10 mouse cellular contexts compared by ENCODE assay signal in genomic region chr1:184065589-184066361, GRCm38 (mm10). TPM values are rescaled to one million over a fixed set of nuclear protein-coding genes. Genes with fewer than 3 reads are reported as not detected.
DNase-seq lines count a peak whose midpoint lies in the region; ATAC-seq and TF ChIP-seq lines count a peak whose summit lies in the region.
"Had no signal": no experiment of that assay in that cellular context is flagged by ENCODE, and none has a peak within 500 bp of the region (broad histone marks: within the 10 kb centered on the region; RNA-seq: fewer than 3 reads in every experiment).

No protein-coding gene starts in this region.

- H3K9ac ChIP-seq in limb, embryonic 14.5 days (ENCODE audit: low read depth, low read length, severe bottlenecking), result no peak overlapping the region
- H3K9ac ChIP-seq in hindbrain, embryonic 13.5 days, result no peak overlapping the region

- 89% methylated on average over 13 of the region's 13 CpGs for WGBS in limb, embryonic 14.5 days
- 94% methylated on average over 13 of the region's 13 CpGs for WGBS in limb, embryonic 10.5 days
- WGBS in hindbrain, embryonic 13.5 days, result 53% methylated on average over 13 of the region's 13 CpGs

- H3K4me3 ChIP-seq in limb, embryonic 14.5 days (replicated peaks; ENCODE audit: low read length), result no peak overlapping the region
- H3K4me3 ChIP-seq in limb, embryonic 10.5 days, result no peak overlapping the region
- no peak overlapping the region for H3K4me3 ChIP-seq in cortical plate, adult 2 months (ENCODE audit: insufficient read depth, low read length)
- H3K4me3 ChIP-seq in hindbrain, embryonic 13.5 days, result no peak overlapping the region

- H3K9me3 ChIP-seq in limb, embryonic 14.5 days (ENCODE audit: control insufficient read depth, low read length), result no peaks in the 10 kb centered on the region
- H3K9me3 ChIP-seq in limb, embryonic 10.5 days (replicated peaks), result no peaks in the 10 kb centered on the region; the same call in 1 of the 2 replicates
- no peaks in the 10 kb centered on the region for H3K9me3 ChIP-seq in hindbrain, embryonic 13.5 days

- H3K36me3 ChIP-seq in limb, embryonic 14.5 days (ENCODE audit: control insufficient read depth, insufficient read depth, low read length), result peaks cover 10% of the 10 kb centered on the region
- H3K36me3 ChIP-seq in limb, embryonic 10.5 days, result no peaks in the 10 kb centered on the region
- H3K36me3 ChIP-seq in hindbrain, embryonic 13.5 days, result peaks cover 10% of the 10 kb centered on the region

- no peak overlapping the region for H3K27ac ChIP-seq in limb, embryonic 14.5 days (replicated peaks; ENCODE audit: low read depth, low read length)
- no peak overlapping the region for H3K27ac ChIP-seq in limb, embryonic 10.5 days
- H3K27ac ChIP-seq in cortical plate, adult 2 months (ENCODE audit: insufficient read depth, low read length), result peak overlapping the region; percentile 17; the same call in 1 of the 2 replicates
- H3K27ac ChIP-seq in hindbrain, embryonic 13.5 days, result peak overlapping the region; percentile 66; the same call in 1 of the 2 replicates

- no peaks in the 10 kb centered on the region for H3K27me3 ChIP-seq in limb, embryonic 14.5 days (ENCODE audit: control insufficient read depth, insufficient read depth, low read length)
- no peaks in the 10 kb centered on the region for H3K27me3 ChIP-seq in limb, embryonic 10.5 days (ENCODE audit: low read depth, poor library complexity, severe bottlenecking)
- H3K27me3 ChIP-seq in hindbrain, embryonic 13.5 days, result no peaks in the 10 kb centered on the region

- TF ChIP-seq CTCF in cortical plate, adult 2 months (IDR thresholded peaks at IDR 0.05; ENCODE audit: extremely low read depth, insufficient read depth, low read length), result no peak

- ATAC-seq in limb, embryonic 14.5 days (ENCODE audit: low FRiP score, low read depth), result peak; percentile 63
- peak; percentile 71 for ATAC-seq in hindbrain, embryonic 13.5 days (ENCODE audit: low FRiP score)

- no peak for TF ChIP-seq POLR2A in limb, embryonic 14.5 days (IDR thresholded peaks at IDR 0.05; ENCODE audit: borderline replicate concordance, extremely low read depth, insufficient read depth, insufficient read length)
- TF ChIP-seq POLR2A in cortical plate, adult 2 months (IDR thresholded peaks at IDR 0.05; ENCODE audit: extremely low read depth, insufficient read depth, low read length), result no peak

- H3K4me2 ChIP-seq in limb, embryonic 14.5 days (replicated peaks; ENCODE audit: low read depth, low read length, severe bottlenecking), result no peak overlapping the region
- H3K4me2 ChIP-seq in hindbrain, embryonic 13.5 days, result no peak overlapping the region

- no peak for DNase-seq in limb, embryonic 14.5 days (ENCODE audit: low spot score)
- DNase-seq in limb, embryonic 10.5 days (ENCODE audit: low spot score), result no peak
- DNase-seq in natural killer cell, adult 2 months (ENCODE audit: low spot score in 2 of 2), result peak; percentile 46 to 51
- no peak for DNase-seq in spleen, postnatal 4 days (ENCODE audit: low spot score in 2 of 2)
- DNase-seq in gastrocnemius, postnatal 10 days, result no peak
- DNase-seq in MN1 (ENCODE audit: low spot score), result no peak
- DNase-seq: cerebellum, postnatal 36 days; heart, postnatal 4 days had no signal

- H3K4me1 ChIP-seq in limb, embryonic 14.5 days (ENCODE audit: control insufficient read depth, insufficient read depth, low read length), result no peaks in the 10 kb centered on the region
- no peaks in the 10 kb centered on the region for H3K4me1 ChIP-seq in limb, embryonic 10.5 days
- H3K4me1 ChIP-seq in cortical plate, adult 2 months (ENCODE audit: control insufficient read depth, insufficient read depth, low read length), result no peaks in the 10 kb centered on the region; the same call in 1 of the 2 replicates
- peaks cover 18% of the 10 kb centered on the region for H3K4me1 ChIP-seq in hindbrain, embryonic 13.5 days (replicated peaks)

RNA-seq across cellular contexts. Expression of gene 1700056E22Rik, which starts 31.7 kb away (rescaled TPM):
- polyA plus RNA-seq in limb, embryonic 14.5 days (2012; rRNA removed), result 1.8 and 2.1 TPM in 2 replicates
- 2.1 and 2.5 TPM in 2 replicates for polyA plus RNA-seq in limb, embryonic 14.5 days (2014; fragmentation: Nextera tagmentation; extraction: Ambion mirVana)
- 0.56 and 0.96 TPM in 2 replicates for polyA plus RNA-seq in limb, embryonic 10.5 days (2016; fragmentation: Nextera tagmentation; extraction: Ambion mirVana)
- 0.21 and 0.23 TPM in 2 replicates for polyA plus RNA-seq in cortical plate, adult 2 months (2012; rRNA removed)
- polyA plus RNA-seq in hindbrain, embryonic 13.5 days (2015; fragmentation: Nextera tagmentation; extraction: Ambion mirVana), result 1.3 TPM in 2 replicates
- total RNA-seq in gastrocnemius, postnatal 10 days (2021), result 1 to 10 TPM; 1.4 to 2.1 TPM

RNA-seq across cellular contexts. Expression of gene Dusp10, which starts 52.7 kb away (rescaled TPM):
- polyA plus RNA-seq in limb, embryonic 14.5 days (2012; rRNA removed), result 22.1 and 29.6 TPM in 2 replicates
- polyA plus RNA-seq in limb, embryonic 14.5 days (2014; fragmentation: Nextera tagmentation; extraction: Ambion mirVana), result 14.3 and 16.7 TPM in 2 replicates
- polyA plus RNA-seq in limb, embryonic 10.5 days (2016; fragmentation: Nextera tagmentation; extraction: Ambion mirVana), result 3.1 and 3.5 TPM in 2 replicates
- 8.0 and 8.9 TPM in 2 replicates for polyA plus RNA-seq in cortical plate, adult 2 months (2012; rRNA removed)
- polyA plus RNA-seq in hindbrain, embryonic 13.5 days (2015; fragmentation: Nextera tagmentation; extraction: Ambion mirVana), result 4.7 and 5.2 TPM in 2 replicates
- total RNA-seq in gastrocnemius, postnatal 10 days (2021), result 10 to 100 TPM; 24.9 to 39.5 TPM

Comparison
In these comparisons a context has a peak if more than half of its experiments do, and no peak if none do; other contexts are left out.
1. DNase-seq: peak in natural killer cell, adult 2 months (2 of 2); none in limb, embryonic 14.5 days (single experiment), limb, embryonic 10.5 days (single experiment), spleen, postnatal 4 days (0 of 2), gastrocnemius, postnatal 10 days (single experiment) and MN1 (single experiment).
2. H3K27ac ChIP-seq: peak in cortical plate, adult 2 months (single experiment) and hindbrain, embryonic 13.5 days (single experiment); none in limb, embryonic 14.5 days (single experiment) and limb, embryonic 10.5 days (single experiment).